Comparison of ENCODE assay signal across 17 mouse cellular contexts in genomic region chr9:71035286-71035685, GRCm38 (mm10).
"Had no signal": no experiment of that assay in that cellular context is flagged by ENCODE, and none has a peak within 500 bp of the region (broad histone marks: within the 10 kb centered on the region; RNA-seq: fewer than 3 reads in every experiment).

No protein-coding gene starts in this region.

- H3K4me3 ChIP-seq: kidney, embryonic 15.5 days; liver, embryonic 13.5 days; midbrain, embryonic 12.5 days; midbrain, embryonic 15.5 days; neural tube, embryonic 12.5 days; neural tube, embryonic 15.5 days; stomach, embryonic 15.5 days had no signal

- DNase-seq: kidney, adult 2 months; kidney, postnatal 10 days; kidney, postnatal 4 days; liver, embryonic 13.5 days; lung, adult 2 months; lung, postnatal 14 days; lung, postnatal 4 days; retina, postnatal 1 day; right cerebral cortex, postnatal 25 days; spleen, adult 18-20 months; thymus, postnatal 25 days had no signal

- H3K27ac ChIP-seq: kidney, embryonic 15.5 days; liver, embryonic 13.5 days; midbrain, embryonic 12.5 days; midbrain, embryonic 15.5 days; neural tube, embryonic 12.5 days; neural tube, embryonic 15.5 days; stomach, embryonic 15.5 days had no signal

- H3K27me3 ChIP-seq: kidney, embryonic 15.5 days; liver, embryonic 13.5 days; midbrain, embryonic 12.5 days; midbrain, embryonic 15.5 days; neural tube, embryonic 12.5 days; neural tube, embryonic 15.5 days; stomach, embryonic 15.5 days had no signal

- H3K36me3 ChIP-seq: kidney, embryonic 15.5 days; liver, embryonic 13.5 days; midbrain, embryonic 12.5 days; midbrain, embryonic 15.5 days; neural tube, embryonic 12.5 days; neural tube, embryonic 15.5 days; stomach, embryonic 15.5 days had no signal

- H3K4me1 ChIP-seq: liver, embryonic 13.5 days; midbrain, embryonic 12.5 days; midbrain, embryonic 15.5 days; neural tube, embryonic 12.5 days; neural tube, embryonic 15.5 days; stomach, embryonic 15.5 days had no signal
